Mouse (Mus musculus) bone marrow, adult 2 months (tissue): ENCODE results near the gene Teddm1b.

Experiments
- CTCF ChIP-seq: fragments of 200-500 bp; IDR thresholded peaks from 2 replicates; pipeline ENCODE4 v1.5.1; 2011; ENCODE audit warnings: low read length, control low read depth; ENCODE audit not compliant: control insufficient read depth, insufficient read depth
- POLR2A ChIP-seq: fragments of 200-500 bp; IDR thresholded peaks from 2 replicates; pipeline ENCODE4 v1.6.1; 2011; ENCODE audit warnings: low read depth, mild to moderate bottlenecking, control low read depth, low read length, borderline replicate concordance; ENCODE audit not compliant: control insufficient read depth

DNA sequence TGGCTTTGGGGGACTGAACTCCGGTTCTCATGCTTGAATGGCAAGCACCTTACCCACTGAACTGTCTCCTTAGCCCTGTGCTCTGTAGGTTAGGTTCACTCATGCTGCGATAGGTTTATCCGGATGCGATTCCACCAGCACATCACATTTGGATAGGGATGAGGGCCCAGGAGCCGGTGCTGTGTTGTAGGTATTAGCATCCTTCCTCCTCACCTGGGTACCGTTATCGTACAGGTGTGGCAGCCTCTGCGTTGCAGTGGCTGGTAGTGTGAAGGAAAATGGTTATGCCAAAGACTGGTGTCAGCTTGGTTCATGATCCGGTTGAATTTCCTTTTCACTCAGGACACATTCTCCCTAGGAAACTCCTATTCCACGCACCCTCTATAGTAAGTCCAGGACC lies 16.0 kb downstream of the Teddm1b start:
- TF ChIP-seq POLR2A (no peak), CTCF (no peak)
